Comparison of ENCODE assay signal across 8 mouse cellular contexts in the genomic region with DNA sequence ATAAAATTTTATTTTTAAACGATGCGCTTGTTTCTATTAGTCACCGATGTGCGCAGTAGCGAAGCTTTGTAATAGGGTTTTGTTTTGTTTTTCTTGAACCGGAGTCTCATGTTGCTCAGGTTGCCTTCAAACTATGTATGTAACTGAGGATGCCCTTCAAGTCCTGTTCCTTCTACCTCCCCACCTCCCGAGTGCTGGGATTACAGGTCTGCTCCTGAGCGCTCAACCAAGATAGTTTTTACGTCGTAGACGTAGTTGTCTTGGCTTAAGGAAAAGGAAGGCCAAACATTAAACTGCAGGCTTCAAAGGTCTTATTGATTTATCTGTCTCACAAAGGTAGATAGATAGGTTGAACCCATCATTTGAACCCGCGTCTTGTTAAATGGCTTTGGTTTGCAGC. TPM values are rescaled to one million over a fixed set of nuclear protein-coding genes. Genes with fewer than 3 reads are reported as not detected.
DNase-seq lines count a peak whose midpoint lies in the region; ATAC-seq lines count a peak whose summit lies in the region.

No protein-coding gene starts in this region.

- DNase-seq in lung, postnatal 36 days: no peak
- peak; percentile 26 for DNase-seq in embryo, embryonic 10.5 days (ENCODE audit: low spot score)
- peak; percentile 59 for DNase-seq in intestine, embryonic 14.5 days (ENCODE audit: low spot score)
- DNase-seq in right cerebral cortex, postnatal 25 days: no peak
- DNase-seq in thymus, postnatal 25 days: no peak

- peak overlapping the region; percentile 85 for H3K4me2 ChIP-seq in lung, embryonic 16.5 days (ENCODE audit: low read depth, low read length)
- H3K4me2 ChIP-seq in intestine, embryonic 14.5 days (ENCODE audit: low read length): peak overlapping the region; percentile 71
- H3K4me2 ChIP-seq in neural tube, embryonic 12.5 days (replicated peaks): peak overlapping the region; percentile 88

- H3K36me3 ChIP-seq in lung, embryonic 16.5 days (ENCODE audit: control insufficient read depth, insufficient read depth, low read length): no peaks in the 10 kb centered on the region
- no peaks in the 10 kb centered on the region for H3K36me3 ChIP-seq in intestine, embryonic 14.5 days (ENCODE audit: control insufficient read depth, insufficient read depth, low read length)
- H3K36me3 ChIP-seq in neural tube, embryonic 12.5 days: no peaks in the 10 kb centered on the region

- H3K9ac ChIP-seq in lung, embryonic 16.5 days (ENCODE audit: low read length): peak overlapping the region; percentile 76
- peak overlapping the region; percentile 64 for H3K9ac ChIP-seq in intestine, embryonic 14.5 days (ENCODE audit: low read length)
- H3K9ac ChIP-seq in neural tube, embryonic 12.5 days: peak overlapping the region; percentile 73; the same call in 1 of the 2 replicates

- no peak for ATAC-seq in lung, embryonic 16.5 days (ENCODE audit: low read depth)
- no peak for ATAC-seq in intestine, embryonic 14.5 days (replicated peaks; ENCODE audit: low FRiP score, low TSS enrichment, low read depth)
- no peak for ATAC-seq in neural tube, embryonic 12.5 days (ENCODE audit: low FRiP score, low read depth)
- no peak for ATAC-seq in frontal cortex, adult (ENCODE audit: low TSS enrichment)

- H3K4me1 ChIP-seq in lung, embryonic 16.5 days (replicated peaks; ENCODE audit: control insufficient read depth, insufficient read depth, low read length): peaks cover 3% of the 10 kb centered on the region
- peaks cover 10% of the 10 kb centered on the region; the same call in 1 of the 2 replicates for H3K4me1 ChIP-seq in intestine, embryonic 14.5 days (replicated peaks; ENCODE audit: control insufficient read depth, insufficient read depth, low read length)
- peaks cover 12% of the 10 kb centered on the region for H3K4me1 ChIP-seq in neural tube, embryonic 12.5 days

- WGBS in lung, embryonic 16.5 days: 11% methylated on average over 13 of the region's 13 CpGs
- 10% methylated on average over 13 of the region's 13 CpGs for WGBS in intestine, embryonic 14.5 days
- 13% methylated on average over 13 of the region's 13 CpGs for WGBS in neural tube, embryonic 12.5 days

- peak overlapping the region; percentile 91 for H3K4me3 ChIP-seq in lung, embryonic 16.5 days (ENCODE audit: low read length)
- peak overlapping the region; percentile 96 for H3K4me3 ChIP-seq in intestine, embryonic 14.5 days (ENCODE audit: low read depth, low read length)
- peak overlapping the region; percentile 83 for H3K4me3 ChIP-seq in neural tube, embryonic 12.5 days

- no peaks in the 10 kb centered on the region for H3K27me3 ChIP-seq in lung, embryonic 16.5 days (ENCODE audit: control insufficient read depth, insufficient read depth, low read depth, low read length)
- no peaks in the 10 kb centered on the region for H3K27me3 ChIP-seq in intestine, embryonic 14.5 days (replicated peaks; ENCODE audit: control insufficient read depth, insufficient read depth, low read length)
- no peaks in the 10 kb centered on the region for H3K27me3 ChIP-seq in neural tube, embryonic 12.5 days (replicated peaks)

- no peaks in the 10 kb centered on the region for H3K9me3 ChIP-seq in lung, embryonic 16.5 days (ENCODE audit: control insufficient read depth, low read length)
- H3K9me3 ChIP-seq in intestine, embryonic 14.5 days (ENCODE audit: control insufficient read depth, low read length): no peaks in the 10 kb centered on the region
- no peaks in the 10 kb centered on the region for H3K9me3 ChIP-seq in neural tube, embryonic 12.5 days

- no peak overlapping the region for H3K27ac ChIP-seq in lung, embryonic 16.5 days (ENCODE audit: low read length)
- H3K27ac ChIP-seq in intestine, embryonic 14.5 days (ENCODE audit: low read depth): no peak overlapping the region
- no peak overlapping the region for H3K27ac ChIP-seq in neural tube, embryonic 12.5 days

RNA-seq across cellular contexts. Expression of a gene that starts 0.9 kb away (rescaled TPM):
- polyA plus RNA-seq in lung, embryonic 16.5 days (2015; fragmentation: Nextera tagmentation; extraction: Ambion mirVana): 36.8 and 40.2 TPM in 2 replicates
- 77.2 and 83.7 TPM in 2 replicates for polyA plus RNA-seq in intestine, embryonic 14.5 days (2014; fragmentation: Nextera tagmentation; extraction: Ambion mirVana)
- 36.2 and 38.4 TPM in 2 replicates for polyA plus RNA-seq in neural tube, embryonic 12.5 days (2016; fragmentation: Nextera tagmentation; extraction: Ambion mirVana)

RNA-seq across cellular contexts. Expression of a gene that starts 54.3 kb away (rescaled TPM):
- polyA plus RNA-seq in lung, embryonic 16.5 days (2015; fragmentation: Nextera tagmentation; extraction: Ambion mirVana): 79.7 and 80.8 TPM in 2 replicates
- 86.5 and 88.3 TPM in 2 replicates for polyA plus RNA-seq in intestine, embryonic 14.5 days (2014; fragmentation: Nextera tagmentation; extraction: Ambion mirVana)
- polyA plus RNA-seq in neural tube, embryonic 12.5 days (2016; fragmentation: Nextera tagmentation; extraction: Ambion mirVana): 65.1 and 66.3 TPM in 2 replicates

Comparison
In these comparisons a context has a peak if more than half of its experiments do, and no peak if none do; other contexts are left out.
1. DNase-seq: peak in embryo, embryonic 10.5 days (single experiment) and intestine, embryonic 14.5 days (single experiment); none in lung, postnatal 36 days (single experiment), right cerebral cortex, postnatal 25 days (single experiment) and thymus, postnatal 25 days (single experiment).
2. Peak in every context shown above with its lines, with median percentiles within 50 percentile points of each other: H3K4me2 ChIP-seq, H3K4me3 ChIP-seq and H3K9ac ChIP-seq.